ENCODE assay signal across 8 mouse cellular contexts in the genomic region with DNA sequence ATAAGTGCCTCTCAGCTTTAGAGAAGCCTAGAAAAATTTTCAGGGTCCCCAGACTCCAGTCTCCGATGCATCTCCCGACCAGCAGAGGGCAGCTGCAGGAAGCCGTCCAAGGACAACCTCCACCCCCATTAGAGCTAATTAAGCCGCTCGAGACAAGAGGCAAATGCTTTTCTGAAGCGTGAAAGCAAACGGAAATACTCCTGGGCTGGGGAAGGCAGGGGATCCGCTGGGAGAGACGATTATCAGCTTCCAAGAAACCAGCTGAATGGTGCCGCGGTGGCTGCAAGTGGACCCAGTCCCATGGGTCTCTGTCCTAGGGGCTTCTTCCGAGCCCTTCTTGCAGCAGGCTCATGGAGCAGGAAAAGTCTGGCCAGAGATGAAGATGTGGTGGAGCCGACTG.
A peak's percentile ranks its signal among the peaks of the same experiment; 100 is the strongest.
DNase-seq lines count a peak whose midpoint lies in the region; ATAC-seq and TF ChIP-seq lines count a peak whose summit lies in the region.

No protein-coding gene starts in this region.

- peak; percentile 84 for TF ChIP-seq CTCF in kidney, postnatal 0 days (IDR thresholded peaks at IDR 0.05; ENCODE audit: low read depth)
- TF ChIP-seq CTCF in midbrain, postnatal 0 days (IDR thresholded peaks at IDR 0.05) = peak; percentile 90

- no peaks in the 10 kb centered on the region for H3K36me3 ChIP-seq in megakaryocyte, embryonic 14.5 days (replicated peaks; ENCODE audit: low read length)
- no peaks in the 10 kb centered on the region for H3K36me3 ChIP-seq in embryonic facial prominence, embryonic 15.5 days
- H3K36me3 ChIP-seq in heart, embryonic 15.5 days = no peaks in the 10 kb centered on the region
- H3K36me3 ChIP-seq in kidney, postnatal 0 days (ENCODE audit: insufficient read depth, low read length) = no peaks in the 10 kb centered on the region
- no peaks in the 10 kb centered on the region for H3K36me3 ChIP-seq in limb, embryonic 14.5 days (ENCODE audit: control insufficient read depth, insufficient read depth, low read length)
- H3K36me3 ChIP-seq in midbrain, postnatal 0 days (ENCODE audit: insufficient read depth, low read length) = no peaks in the 10 kb centered on the region

- no peak overlapping the region for H3K9ac ChIP-seq in embryonic facial prominence, embryonic 15.5 days
- H3K9ac ChIP-seq in heart, embryonic 15.5 days = peak overlapping the region; percentile 46; the same call in 1 of the 2 replicates
- H3K9ac ChIP-seq in kidney, postnatal 0 days (ENCODE audit: low read depth, low read length) = peak overlapping the region; percentile 46
- peak overlapping the region; percentile 29 for H3K9ac ChIP-seq in limb, embryonic 14.5 days (ENCODE audit: low read depth, low read length, severe bottlenecking)
- H3K9ac ChIP-seq in midbrain, postnatal 0 days (replicated peaks; ENCODE audit: low read length, poor library complexity, severe bottlenecking) = peak overlapping the region; percentile 66

- H3K9me3 ChIP-seq in megakaryocyte, embryonic 14.5 days = no peaks in the 10 kb centered on the region
- H3K9me3 ChIP-seq in embryonic facial prominence, embryonic 15.5 days (replicated peaks) = no peaks in the 10 kb centered on the region
- no peaks in the 10 kb centered on the region for H3K9me3 ChIP-seq in heart, embryonic 15.5 days (replicated peaks)
- no peaks in the 10 kb centered on the region for H3K9me3 ChIP-seq in kidney, postnatal 0 days (replicated peaks; ENCODE audit: low read length)
- H3K9me3 ChIP-seq in limb, embryonic 14.5 days (ENCODE audit: control insufficient read depth, low read length) = no peaks in the 10 kb centered on the region
- H3K9me3 ChIP-seq in midbrain, postnatal 0 days (ENCODE audit: low read length) = no peaks in the 10 kb centered on the region

- H3K4me3 ChIP-seq in megakaryocyte, embryonic 14.5 days (replicated peaks) = peak overlapping the region; percentile 85
- peak overlapping the region; percentile 45 for H3K4me3 ChIP-seq in embryonic facial prominence, embryonic 15.5 days (replicated peaks)
- peak overlapping the region; percentile 47 for H3K4me3 ChIP-seq in heart, embryonic 15.5 days
- H3K4me3 ChIP-seq in kidney, postnatal 0 days (replicated peaks; ENCODE audit: low read depth, low read length) = peak overlapping the region; percentile 30
- H3K4me3 ChIP-seq in limb, embryonic 14.5 days (replicated peaks; ENCODE audit: low read length) = peak overlapping the region; percentile 32
- H3K4me3 ChIP-seq in midbrain, postnatal 0 days (ENCODE audit: low read depth, low read length) = peak overlapping the region; percentile 44

- WGBS in embryonic facial prominence, embryonic 15.5 days = 1% methylated on average over 13 of the region's 13 CpGs
- WGBS in heart, embryonic 15.5 days = 1% methylated on average over 13 of the region's 13 CpGs
- WGBS in kidney, postnatal 0 days = 0% methylated on average over 13 of the region's 13 CpGs
- under 1% methylated on average over 13 of the region's 13 CpGs for WGBS in limb, embryonic 14.5 days
- WGBS in midbrain, postnatal 0 days = under 1% methylated on average over 13 of the region's 13 CpGs

- ATAC-seq in megakaryocyte, adult 5-6 weeks (ENCODE audit: poor library complexity, severe bottlenecking) = no peak
- 0 out of 2 replicates have a peak, but pooled peaks have one; percentile 34 for ATAC-seq in embryonic facial prominence, embryonic 15.5 days (ENCODE audit: insufficient number of reproducible peaks, low FRiP score, low TSS enrichment, low read depth)
- no peak for ATAC-seq in heart, embryonic 15.5 days (replicated peaks; ENCODE audit: insufficient number of reproducible peaks, insufficient read depth, low FRiP score, low read depth)
- ATAC-seq in kidney, postnatal 0 days (replicated peaks; ENCODE audit: low FRiP score, low read depth) = peak; percentile 76
- ATAC-seq in limb, embryonic 14.5 days (ENCODE audit: low FRiP score, low read depth) = peak; percentile 57; the same call in 1 of the 2 replicates
- ATAC-seq in midbrain, postnatal 0 days (ENCODE audit: low FRiP score) = peak; percentile 90

- H3K4me2 ChIP-seq in embryonic facial prominence, embryonic 15.5 days (replicated peaks) = peak overlapping the region; percentile 65
- H3K4me2 ChIP-seq in heart, embryonic 15.5 days = peak overlapping the region; percentile 78
- H3K4me2 ChIP-seq in kidney, postnatal 0 days (ENCODE audit: low read length) = peak overlapping the region; percentile 70
- peak overlapping the region; percentile 49 for H3K4me2 ChIP-seq in limb, embryonic 14.5 days (replicated peaks; ENCODE audit: low read depth, low read length, severe bottlenecking)
- H3K4me2 ChIP-seq in midbrain, postnatal 0 days (ENCODE audit: low read depth, low read length, poor library complexity, severe bottlenecking) = peak overlapping the region; percentile 68

- H3K4me1 ChIP-seq in megakaryocyte, embryonic 14.5 days = peaks cover 5% of the 10 kb centered on the region; the same call in 1 of the 2 replicates
- no peaks in the 10 kb centered on the region for H3K4me1 ChIP-seq in embryonic facial prominence, embryonic 15.5 days
- H3K4me1 ChIP-seq in heart, embryonic 15.5 days (replicated peaks) = peaks cover 3% of the 10 kb centered on the region; the same call in 1 of the 2 replicates
- no peaks in the 10 kb centered on the region for H3K4me1 ChIP-seq in kidney, postnatal 0 days (replicated peaks; ENCODE audit: insufficient read depth, low read length)
- H3K4me1 ChIP-seq in limb, embryonic 14.5 days (ENCODE audit: control insufficient read depth, insufficient read depth, low read length) = no peaks in the 10 kb centered on the region
- no peaks in the 10 kb centered on the region for H3K4me1 ChIP-seq in midbrain, postnatal 0 days (ENCODE audit: insufficient read depth, low read length)

- no peak for TF ChIP-seq POLR2A in limb, embryonic 14.5 days (IDR thresholded peaks at IDR 0.05; ENCODE audit: borderline replicate concordance, extremely low read depth, insufficient read depth, insufficient read length)

- no peak overlapping the region for H3K27ac ChIP-seq in embryonic facial prominence, embryonic 15.5 days (replicated peaks)
- no peak overlapping the region for H3K27ac ChIP-seq in heart, embryonic 15.5 days
- H3K27ac ChIP-seq in kidney, postnatal 0 days = no peak overlapping the region
- no peak overlapping the region for H3K27ac ChIP-seq in limb, embryonic 14.5 days (replicated peaks; ENCODE audit: low read depth, low read length)
- H3K27ac ChIP-seq in midbrain, postnatal 0 days (ENCODE audit: low read depth, low read length) = peak overlapping the region; percentile 51; the same call in 1 of the 2 replicates

- H3K27me3 ChIP-seq in megakaryocyte, embryonic 14.5 days (replicated peaks) = no peaks in the 10 kb centered on the region
- H3K27me3 ChIP-seq in embryonic facial prominence, embryonic 15.5 days = no peaks in the 10 kb centered on the region
- H3K27me3 ChIP-seq in heart, embryonic 15.5 days = no peaks in the 10 kb centered on the region
- no peaks in the 10 kb centered on the region for H3K27me3 ChIP-seq in kidney, postnatal 0 days (ENCODE audit: insufficient read depth, low read length)
- H3K27me3 ChIP-seq in limb, embryonic 14.5 days (ENCODE audit: control insufficient read depth, insufficient read depth, low read length) = no peaks in the 10 kb centered on the region
- no peaks in the 10 kb centered on the region for H3K27me3 ChIP-seq in midbrain, postnatal 0 days (ENCODE audit: insufficient read depth, low read length)

- peak; percentile 87 for DNase-seq in kidney, postnatal 0 days (ENCODE audit: low spot score)
- peak; percentile 68 for DNase-seq in limb, embryonic 14.5 days (ENCODE audit: low spot score)
- peak; percentile 92 for DNase-seq in midbrain, postnatal 0 days (ENCODE audit: low spot score)
- peak; percentile 74 for DNase-seq in testis, postnatal 10 days (ENCODE audit: low spot score)

Comparison
In these comparisons a context has a peak if more than half of its experiments do, and no peak if none do; other contexts are left out.
1. H3K4me3 ChIP-seq: peak in every context shown above with its lines; median percentile 85 in megakaryocyte, embryonic 14.5 days; 47 in heart, embryonic 15.5 days; 45 in embryonic facial prominence, embryonic 15.5 days; 44 in midbrain, postnatal 0 days; 32 in limb, embryonic 14.5 days; 30 in kidney, postnatal 0 days.
2. ATAC-seq: peak in embryonic facial prominence, embryonic 15.5 days (single experiment), kidney, postnatal 0 days (single experiment), limb, embryonic 14.5 days (single experiment) and midbrain, postnatal 0 days (single experiment); none in megakaryocyte, adult 5-6 weeks (single experiment) and heart, embryonic 15.5 days (single experiment).
3. Peak in every context shown above with its lines, with median percentiles within 50 percentile points of each other: H3K4me2 ChIP-seq and DNase-seq.